Mouse (Mus musculus) forebrain, postnatal 0 days (tissue): Measurements from ENCODE around the gene Dcst2. TPM values are rescaled to one million over a fixed set of nuclear protein-coding genes. Genes with fewer than 3 reads are reported as not detected.

Experiments used
- ATAC-seq: fragments of 200-750 bp; cut with Nextera tagmentation; 2 replicates; pipeline ENCODE4 v1.8.0; 2017; ENCODE audit warnings: mild to moderate bottlenecking, moderate library complexity
- DNase-seq: peaks from one replicate; pipeline ENCODE4 v3.0.0-alpha.2; 2015
- H3K27ac ChIP-seq: fragments of 300-500 bp; sonication (generic); 2 replicates; pipeline ENCODE4 v1.5.1; 2014; ENCODE audit warnings: low read depth, mild to moderate bottlenecking, antibody characterized with exemption, low read length, moderate library complexity, mixed read lengths
- H3K27me3 ChIP-seq: fragments of 300-500 bp; sonication (generic); 2 replicates; pipeline ENCODE4 v1.6.1; 2014; ENCODE audit warnings: mild to moderate bottlenecking, low read length, mixed read lengths; ENCODE audit not compliant: insufficient read depth
- H3K36me3 ChIP-seq: fragments of 300-500 bp; sonication (generic); 2 replicates; pipeline ENCODE4 v1.6.1; 2014; ENCODE audit warnings: mild to moderate bottlenecking, moderate library complexity; ENCODE audit not compliant: insufficient read depth
- H3K4me1 ChIP-seq: fragments of 300-500 bp; sonication (generic); 2 replicates; pipeline ENCODE4 v1.6.1; 2014; ENCODE audit warnings: antibody characterized with exemption; ENCODE audit not compliant: insufficient read depth
- H3K4me2 ChIP-seq: fragments of 300-500 bp; sonication (generic); 2 replicates; pipeline ENCODE4 v1.6.1; 2014; ENCODE audit warnings: low read depth, mild to moderate bottlenecking, moderate library complexity
- H3K4me3 ChIP-seq: fragments of 300-500 bp; sonication (generic); 2 replicates; pipeline ENCODE4 v1.5.1; 2014; ENCODE audit warnings: low read depth, low read length, mixed read lengths
- H3K9ac ChIP-seq: fragments of 300-500 bp; sonication (generic); 2 replicates; pipeline ENCODE4 v1.6.1; 2014; ENCODE audit warnings: mild to moderate bottlenecking
- H3K9me3 ChIP-seq: fragments of 300-500 bp; sonication (generic); 2 replicates; pipeline ENCODE4 v1.6.1; 2016; ENCODE audit warnings: low read length
- CTCF ChIP-seq: sonication (generic); IDR thresholded peaks from 2 replicates; pipeline ENCODE4 v1.5.1; 2016; ENCODE audit warnings: antibody characterized with exemption, control low read depth, low read depth
- WGBS: fragments of 180-500 bp; shearing (Covaris S2); extraction: QIAGEN DNeasy Blood & Tissue Kit; methylation state at CpG from one replicate; pipeline ENCODE4 v1.1.7; 2014; 5-methylcytosine and 5-hydroxymethylcytosine counted together
- polyA plus RNA-seq: library from polyadenylated mRNA; unstranded; fragments of >200 nt; fragmentation: Nextera tagmentation; extraction: Ambion mirVana; gene quantifications from 2 replicates; pipeline ENCODE4 v1.2.1, GENCODE M21; 2015
- total RNA-seq: library from RNA; depleted of rRNA; stranded (reverse); fragments of >200 nt; gene quantifications from 2 replicates; pipeline ENCODE4 v1.2.3, GENCODE M21; 2014

Dcst2 gene
- total and polyA plus RNA-seq, 2 experiments from 2014 or later = 0.19 to 0.56 TPM

GRCm38 (mm10) chr3:89382950-89383349 lies 21.2 kb downstream of the Dcst2 start:
- Histone ChIP-seq H3K4me1 (peaks cover 3% of the 10 kb centered on the region), H3K4me2 (no peak overlapping the region), H3K27me3 (no peaks in the 10 kb centered on the region), H3K9me3 (no peaks in the 10 kb centered on the region), H3K36me3 (no peaks in the 10 kb centered on the region), H3K9ac (no peak overlapping the region), H3K4me3 (no peak overlapping the region), H3K27ac (no peak overlapping the region)
- no peak for DNase-seq
- no peak for ATAC-seq
- TF ChIP-seq CTCF = no peak
- WGBS = 84% methylated on average over 5 of the region's 5 CpGs

- no peak overlapping the region for H3K9ac ChIP-seq
- no peak overlapping the region for H3K4me3 ChIP-seq
- 81% methylated on average over 5 of the region's 5 CpGs for WGBS
- H3K36me3 ChIP-seq = no peaks in the 10 kb centered on the region
- no peaks in the 10 kb centered on the region for H3K9me3 ChIP-seq
- ATAC-seq (no peak), DNase-seq (no peak)
- no peaks in the 10 kb centered on the region for H3K27me3 ChIP-seq
- no peak for TF ChIP-seq CTCF
- H3K4me1 ChIP-seq = no peaks in the 10 kb centered on the region; the same call in 1 of the 2 replicates
- no peak overlapping the region for H3K4me2 ChIP-seq
- H3K27ac ChIP-seq = no peak overlapping the region
Measured at GRCm38 (mm10) chr3:89383651-89384255, 22.0 kb downstream of the Dcst2 start.

DNA sequence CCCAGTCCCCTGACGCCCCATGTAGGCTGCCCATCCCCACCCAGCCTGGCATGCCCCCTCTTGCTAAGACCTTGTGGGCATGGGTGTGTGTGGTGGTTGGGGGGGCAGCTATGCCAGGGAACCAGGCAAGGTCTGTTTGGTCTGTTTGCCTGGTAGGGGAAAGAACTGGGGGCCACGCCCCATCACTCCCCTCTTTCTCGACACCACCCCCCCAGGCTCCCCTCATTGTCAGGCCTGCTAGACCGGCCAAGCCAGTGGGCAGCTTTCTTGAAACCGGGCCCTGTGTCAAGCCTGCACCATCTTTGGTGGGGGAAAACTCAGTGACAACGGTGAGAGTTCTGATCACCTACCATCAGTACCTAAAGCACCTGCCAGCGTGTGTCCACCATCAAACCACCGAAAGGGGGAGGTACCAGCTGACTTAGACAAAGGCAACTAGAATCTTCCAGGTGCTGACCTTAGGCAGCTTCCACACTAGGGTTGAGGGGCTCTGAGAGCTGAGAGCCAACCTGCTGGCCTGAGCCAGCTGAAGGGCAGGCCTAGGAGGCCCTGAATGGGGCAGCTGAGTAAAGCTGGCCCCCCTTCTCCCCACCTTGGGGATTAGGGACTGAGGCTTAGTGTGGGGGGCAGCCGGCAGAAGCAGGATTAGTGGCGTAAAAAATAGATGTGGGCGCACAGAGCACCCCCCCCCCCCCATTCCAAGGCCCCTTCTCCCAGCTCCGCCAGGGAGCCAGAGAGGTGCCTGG lies 22.7 kb downstream of the Dcst2 start:
- no peak for TF ChIP-seq CTCF
- ATAC-seq (no peak), DNase-seq (no peak)
- H3K27ac ChIP-seq = no peak overlapping the region
- H3K9me3 ChIP-seq = no peaks in the 10 kb centered on the region
- H3K36me3 ChIP-seq = no peaks in the 10 kb centered on the region
- H3K4me2 ChIP-seq = no peak overlapping the region
- H3K27me3 ChIP-seq = no peaks in the 10 kb centered on the region
- H3K4me1 ChIP-seq = no peaks in the 10 kb centered on the region
- no peak overlapping the region for H3K4me3 ChIP-seq
- no peak overlapping the region for H3K9ac ChIP-seq
- WGBS = 54% methylated on average over 12 of the region's 12 CpGs

DNA sequence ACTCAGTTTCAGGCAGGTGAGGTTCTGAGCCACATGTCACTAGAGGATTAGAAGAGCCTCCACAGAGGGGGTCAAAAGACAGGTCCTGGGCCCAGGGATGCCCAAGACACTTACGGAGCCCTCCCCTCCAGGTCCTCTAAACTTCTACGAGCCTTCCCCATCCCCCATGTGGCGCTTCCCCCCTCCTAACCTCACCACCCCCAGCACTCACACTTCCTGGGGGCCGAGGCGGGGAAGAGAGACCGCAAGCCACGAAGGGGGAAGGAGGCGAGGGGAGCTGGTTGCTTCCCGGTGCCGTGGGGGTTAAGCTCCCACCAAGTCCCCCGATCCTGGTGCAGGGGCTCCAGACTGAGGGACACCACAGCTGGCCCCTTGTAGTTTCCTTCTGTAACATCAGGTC lies 23.7 kb downstream of the Dcst2 start:
- Histone ChIP-seq H3K36me3 (no peaks in the 10 kb centered on the region), H3K9ac (no peak overlapping the region), H3K27me3 (no peaks in the 10 kb centered on the region), H3K27ac (no peak overlapping the region), H3K4me3 (no peak overlapping the region), H3K9me3 (no peaks in the 10 kb centered on the region), H3K4me2 (no peak overlapping the region), H3K4me1 (no peaks in the 10 kb centered on the region)
- no peak for TF ChIP-seq CTCF
- DNase-seq (no peak), ATAC-seq (no peak)
- 49% methylated on average over 11 of the region's 11 CpGs for WGBS

GRCm38 (mm10) chr3:89386438-89387420 lies 25.0 kb downstream of the Dcst2 start:
- Histone ChIP-seq H3K36me3 (no peaks in the 10 kb centered on the region), H3K27ac (no peak overlapping the region), H3K4me2 (no peak overlapping the region), H3K9me3 (no peaks in the 10 kb centered on the region), H3K9ac (no peak overlapping the region), H3K27me3 (no peaks in the 10 kb centered on the region), H3K4me3 (no peak overlapping the region), H3K4me1 (peaks cover 9% of the 10 kb centered on the region)
- ATAC-seq (no peak), DNase-seq (no peak)
- WGBS = 56% methylated on average over 17 of the region's 17 CpGs
- TF ChIP-seq CTCF = no peak

DNA sequence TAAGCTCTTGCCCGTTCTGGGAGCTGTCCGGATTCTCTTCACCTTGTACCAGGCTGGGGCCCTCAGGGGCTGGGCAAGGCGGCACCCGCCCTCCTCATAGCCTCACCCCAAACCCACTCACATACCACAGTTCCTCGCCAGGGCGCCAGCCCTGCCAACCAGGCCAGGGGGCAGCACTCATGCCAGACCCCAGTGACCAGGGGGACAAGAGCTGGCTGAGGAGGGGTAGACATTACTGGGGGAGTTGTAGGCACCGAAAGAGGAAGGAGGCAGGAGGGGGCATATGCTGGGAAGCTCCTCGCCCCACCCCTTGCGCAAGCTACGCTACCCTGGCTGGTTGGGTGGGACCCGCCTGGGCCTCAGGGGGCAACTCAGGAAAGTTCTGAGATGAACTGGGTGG lies 25.9 kb downstream of the Dcst2 start:
- peak; percentile 17; the same call in 1 of the 2 replicates for TF ChIP-seq CTCF
- no peak overlapping the region for H3K4me3 ChIP-seq
- no peak overlapping the region for H3K4me2 ChIP-seq
- H3K36me3 ChIP-seq = no peaks in the 10 kb centered on the region
- H3K27me3 ChIP-seq = no peaks in the 10 kb centered on the region; the same call in 1 of the 2 replicates
- H3K9me3 ChIP-seq = no peaks in the 10 kb centered on the region
- H3K9ac ChIP-seq = no peak overlapping the region
- ATAC-seq (0 out of 2 replicates have a peak, but pooled peaks have one; percentile 15), DNase-seq (no peak)
- peaks cover 17% of the 10 kb centered on the region for H3K4me1 ChIP-seq
- WGBS = 70% methylated on average over 11 of the region's 11 CpGs
- H3K27ac ChIP-seq = no peak overlapping the region
